Mouse (Mus musculus) CD4-positive naive resting alpha-beta T cell, adult 57 days (primary cell): ENCODE results near the gene Tpr. TPM values are rescaled to one million over a fixed set of nuclear protein-coding genes. Genes with fewer than 3 reads are reported as not detected.

Experiments
- total RNA-seq: library from RNA; stranded (reverse); gene quantifications from one replicate; pipeline ENCODE4 v1.2.4, GENCODE M21; 2023

Gene Tpr
- total RNA-seq: 365 TPM

GRCm38 (mm10) chr1:150392638-150393487 lies at the start of gene Tpr, which contains the start of gene Odr4:
Gene Tpr, plus strand, starts transcription at chr1:150392838.
Gene Odr4, minus strand, starts transcription at chr1:150393080.

DNA sequence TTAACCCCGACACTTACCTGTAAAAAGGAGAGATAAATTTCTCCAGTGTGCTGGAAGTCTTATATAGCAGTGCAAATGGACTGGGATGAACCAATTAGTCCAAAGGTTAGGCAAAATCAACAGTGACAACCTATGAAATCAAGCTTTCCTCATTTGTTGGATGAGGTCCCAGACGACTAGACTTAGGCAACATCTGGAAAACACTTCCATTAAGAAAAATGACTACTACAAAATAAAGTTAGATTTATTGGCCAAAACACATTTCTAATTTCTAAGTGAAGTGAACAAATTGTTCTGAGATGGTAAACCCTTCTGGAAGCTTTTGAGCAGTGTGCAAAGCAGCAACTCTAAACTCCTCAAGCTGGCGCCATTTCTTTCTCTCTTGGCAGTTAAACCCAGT lies 73.5 kb downstream of the Tpr start, which contains the start of gene Prg4:
Prg4 (minus strand) TSS at position 34 of the 400 bp plus-strand sequence.

Other genes with a start within 250 kb of the Tpr start
- not detected for gene Pdc, start 73.4 kb upstream of the Tpr start, total RNA-seq
- gene Odr4, start 242 bp downstream of the Tpr start, total RNA-seq: 22.3 TPM
- 3.3 TPM for gene Prg4, start 73.3 kb downstream of the Tpr start, total RNA-seq